Mouse (Mus musculus): ENCODE data around the gene Tnfsf13.
"Not testable (repeated sequence)": the region's sequence is repeated elsewhere in the genome, so short reads cannot be mapped to it uniquely, and the experiment has no call there.

Tnfsf13 gene

GRCm38 (mm10) chr11:69704613-69705010, 19.0 kb upstream of the Tnfsf13 start:
- no peak for DNase-seq (ENCODE audit: low spot score in 2 of 2)

GRCm38 (mm10) chr11:69703814-69704612, 18.4 kb upstream of the Tnfsf13 start:
- no peak for DNase-seq (ENCODE audit: low spot score in 2 of 2)

GRCm38 (mm10) chr11:69703381-69703780, 17.8 kb upstream of the Tnfsf13 start:
- not testable (repeated sequence) for DNase-seq (ENCODE audit: low spot score in 2 of 2)

GRCm38 (mm10) chr11:69702886-69703285, 17.3 kb upstream of the Tnfsf13 start:
- DNase-seq (ENCODE audit: low spot score in 2 of 2): not testable (repeated sequence)

GRCm38 (mm10) chr11:69699595-69699994, 14.0 kb upstream of the Tnfsf13 start:
- DNase-seq (ENCODE audit: low spot score in 2 of 2): no peak

GRCm38 (mm10) chr11:69698574-69698973, 13.0 kb upstream of the Tnfsf13 start:
- DNase-seq (ENCODE audit: low spot score in 2 of 2): no peak

- DNase-seq (ENCODE audit: low spot score in 2 of 2): no peak
Observed at GRCm38 (mm10) chr11:69697396-69697795, 11.8 kb upstream of the Tnfsf13 start.

DNA sequence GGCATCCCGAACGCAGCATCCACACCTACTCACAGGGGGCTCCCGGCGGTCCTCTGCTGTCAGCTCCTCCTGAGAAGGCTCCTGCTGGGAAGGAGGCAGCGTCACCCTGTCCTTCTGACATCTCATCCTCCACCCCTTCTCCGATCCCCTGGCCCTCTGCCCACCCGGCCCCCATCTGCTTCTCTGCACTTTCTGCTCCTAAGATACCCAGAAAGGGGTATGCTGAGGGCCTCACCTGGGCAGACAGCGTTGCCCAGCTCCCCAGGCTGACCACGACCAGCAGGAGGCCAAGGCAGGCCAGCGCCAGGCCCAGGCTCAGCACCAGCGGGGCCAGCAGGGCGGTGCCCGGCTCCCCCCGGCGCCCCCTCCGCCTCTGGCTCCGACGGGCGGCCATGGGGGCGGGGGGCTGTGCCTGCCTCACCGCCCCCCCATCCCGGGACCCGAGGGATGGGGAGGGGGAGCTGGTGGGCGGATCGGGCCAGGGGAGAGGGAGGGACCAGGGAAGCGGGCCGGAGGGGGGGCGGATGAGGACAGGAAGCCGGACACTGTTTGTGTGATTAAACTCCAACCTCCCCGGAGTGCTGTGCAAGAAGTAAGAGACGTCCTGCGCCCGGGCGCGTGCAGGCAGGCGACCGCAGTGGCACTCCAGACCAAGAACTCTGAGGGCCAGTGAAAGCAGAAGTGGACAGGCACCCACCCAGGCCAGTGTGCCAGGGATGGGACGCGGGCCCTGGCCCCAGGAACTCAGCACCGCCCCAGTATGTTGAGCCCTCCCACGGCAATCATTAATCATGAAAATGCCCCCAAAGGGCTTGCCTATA, 10.0 kb upstream of the Tnfsf13 start, which contains the start of the genes Tnfsf12 and Tnfsfm13:
Gene Tnfsf12 (minus strand): TSS at position 489 of the 821 bp plus-strand sequence.
Gene Tnfsfm13 (minus strand): TSS at position 738 of the 821 bp plus-strand sequence.
- DNase-seq (ENCODE audit: low spot score in 2 of 2): peak; percentile 64 to 77

DNA sequence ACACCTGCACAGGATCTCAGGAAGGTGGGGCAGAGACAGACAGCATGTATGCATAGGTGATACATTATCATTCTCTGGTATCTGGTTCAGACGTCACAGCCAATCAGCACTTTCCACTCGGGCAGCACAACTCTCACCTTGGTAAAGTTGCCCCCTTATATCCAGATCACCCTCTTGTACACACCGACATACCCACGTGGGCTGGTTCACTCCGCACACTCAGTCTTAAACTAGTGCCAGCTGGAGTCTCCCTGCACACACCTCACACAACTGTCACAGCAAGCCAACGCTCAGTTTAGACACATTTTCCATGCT, 9.4 kb upstream of the Tnfsf13 start:
- no peak for DNase-seq (ENCODE audit: low spot score in 2 of 2)

- DNase-seq (ENCODE audit: low spot score in 2 of 2): no peak
Observed at GRCm38 (mm10) chr11:69693421-69693965, 7.9 kb upstream of the Tnfsf13 start.

DNA sequence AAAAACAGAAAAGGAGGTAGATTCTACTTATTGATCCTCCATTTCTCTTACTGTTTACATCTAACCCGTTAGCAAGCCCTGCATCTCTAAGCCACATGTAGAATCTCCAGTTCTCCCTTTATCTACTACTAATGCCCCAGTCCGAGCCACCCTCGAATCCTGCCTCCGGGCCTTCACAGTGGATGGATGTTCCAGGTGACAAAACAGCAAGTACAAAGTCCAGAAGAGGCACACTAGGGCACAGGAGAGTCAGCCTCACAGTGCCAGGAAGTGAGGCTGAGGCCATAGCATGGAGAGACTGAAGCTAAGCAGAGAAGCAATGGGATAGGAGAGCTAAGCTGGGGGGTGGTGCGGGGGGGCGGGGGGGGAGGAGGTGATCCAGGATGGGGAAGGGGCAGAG, 7.3 kb upstream of the Tnfsf13 start:
- no peak for DNase-seq (ENCODE audit: low spot score in 2 of 2)

DNA sequence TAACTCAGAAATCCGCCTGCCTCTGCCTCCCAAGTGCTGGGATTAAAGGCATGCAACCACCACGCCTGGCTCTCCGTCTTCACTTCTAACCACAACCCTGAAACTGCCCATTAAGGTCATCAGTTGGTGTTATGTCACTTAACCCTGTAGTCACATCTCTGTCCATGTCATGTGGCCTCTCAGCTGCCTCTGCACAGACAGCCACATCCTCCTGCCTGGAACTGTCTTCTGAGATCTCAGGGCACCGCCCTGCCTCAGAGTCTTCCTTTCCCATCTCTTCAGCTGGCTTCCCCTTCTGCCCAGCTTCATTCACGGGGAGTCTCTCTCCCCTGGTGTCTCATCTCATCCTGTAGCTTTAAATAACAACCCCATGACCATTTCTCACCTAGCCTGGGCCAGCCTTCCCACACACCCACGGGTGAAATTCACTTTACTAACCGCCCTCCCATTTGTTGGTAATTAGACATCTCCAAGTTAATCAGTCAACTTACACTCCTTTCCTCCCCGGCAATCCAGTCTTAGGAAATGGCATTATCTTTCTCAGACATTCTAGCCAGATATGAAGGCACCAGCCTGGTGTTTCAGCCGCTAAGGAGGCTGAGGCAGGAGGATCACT, 6.7 kb upstream of the Tnfsf13 start:
- no peak for DNase-seq (ENCODE audit: low spot score in 2 of 2)

DNA sequence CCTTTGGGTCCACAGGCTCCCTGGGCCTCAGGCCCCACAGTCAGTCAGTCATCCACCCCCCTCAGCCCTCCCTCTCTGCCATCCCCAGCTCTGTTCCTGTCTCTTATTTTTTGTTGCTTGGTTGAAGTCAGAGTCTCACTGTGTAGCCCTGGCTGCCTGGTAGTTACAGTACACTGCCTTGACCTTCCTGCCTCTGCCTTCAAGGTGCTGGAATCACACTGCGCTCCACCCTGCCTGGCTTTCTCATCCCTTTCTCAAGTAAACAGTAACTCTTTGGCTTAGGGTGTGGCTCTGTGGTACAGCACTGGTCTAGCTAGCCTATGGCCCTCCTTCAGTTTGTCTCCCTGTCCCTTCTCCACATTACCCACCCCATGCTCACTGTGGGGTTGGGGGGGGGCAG, 4.3 kb upstream of the Tnfsf13 start:
- DNase-seq (ENCODE audit: low spot score in 2 of 2): no peak

- DNase-seq (ENCODE audit: low spot score in 2 of 2): no peak
Observed at GRCm38 (mm10) chr11:69687061-69687460, 1.5 kb upstream of the Tnfsf13 start.

GRCm38 (mm10) chr11:69686377-69686776, 793 bp upstream of the Tnfsf13 start:
- peak; percentile 66 to 82 for DNase-seq (ENCODE audit: low spot score in 2 of 2)

- DNase-seq (ENCODE audit: low spot score in 2 of 2): no peak
Observed at GRCm38 (mm10) chr11:69684936-69685335, 648 bp downstream of the Tnfsf13 start.

DNA sequence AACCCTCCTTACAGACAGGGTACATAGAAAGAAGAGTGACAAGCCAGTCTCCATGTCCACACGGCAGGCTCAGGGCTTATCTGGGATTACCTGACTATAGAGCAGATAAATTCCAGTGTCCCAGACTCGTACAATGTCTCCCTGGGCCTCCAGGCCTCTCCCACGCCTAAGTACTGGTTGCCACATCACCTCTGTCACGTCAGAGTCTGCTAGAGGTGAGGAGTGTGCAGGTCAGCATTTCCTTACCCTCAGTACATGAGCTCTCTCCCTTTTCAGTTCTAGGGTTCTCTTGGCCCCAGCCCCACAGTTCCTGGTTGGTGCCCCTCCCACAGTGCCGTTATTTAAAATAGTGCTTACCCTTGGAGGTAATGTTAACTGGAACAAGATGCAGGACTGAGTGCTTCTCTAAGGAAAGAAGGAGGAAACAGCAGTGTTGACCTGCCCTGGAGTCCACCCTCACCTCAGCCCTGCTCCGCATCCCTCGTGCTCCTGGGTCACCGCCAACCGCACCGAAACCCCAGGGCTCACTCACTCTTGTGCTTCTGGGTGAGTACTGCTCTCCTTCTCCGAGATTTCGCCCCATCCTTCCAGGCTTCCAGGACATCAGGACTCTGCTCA, 1.3 kb downstream of the Tnfsf13 start:
- no peak for DNase-seq (ENCODE audit: low spot score in 2 of 2)

- no peak for DNase-seq (ENCODE audit: low spot score in 2 of 2)
Observed at GRCm38 (mm10) chr11:69683576-69683975, 2.0 kb downstream of the Tnfsf13 start.

- DNase-seq (ENCODE audit: low spot score in 2 of 2): peak; percentile 86 to 87
Observed at GRCm38 (mm10) chr11:69682840-69683533, 2.6 kb downstream of the Tnfsf13 start.

DNA sequence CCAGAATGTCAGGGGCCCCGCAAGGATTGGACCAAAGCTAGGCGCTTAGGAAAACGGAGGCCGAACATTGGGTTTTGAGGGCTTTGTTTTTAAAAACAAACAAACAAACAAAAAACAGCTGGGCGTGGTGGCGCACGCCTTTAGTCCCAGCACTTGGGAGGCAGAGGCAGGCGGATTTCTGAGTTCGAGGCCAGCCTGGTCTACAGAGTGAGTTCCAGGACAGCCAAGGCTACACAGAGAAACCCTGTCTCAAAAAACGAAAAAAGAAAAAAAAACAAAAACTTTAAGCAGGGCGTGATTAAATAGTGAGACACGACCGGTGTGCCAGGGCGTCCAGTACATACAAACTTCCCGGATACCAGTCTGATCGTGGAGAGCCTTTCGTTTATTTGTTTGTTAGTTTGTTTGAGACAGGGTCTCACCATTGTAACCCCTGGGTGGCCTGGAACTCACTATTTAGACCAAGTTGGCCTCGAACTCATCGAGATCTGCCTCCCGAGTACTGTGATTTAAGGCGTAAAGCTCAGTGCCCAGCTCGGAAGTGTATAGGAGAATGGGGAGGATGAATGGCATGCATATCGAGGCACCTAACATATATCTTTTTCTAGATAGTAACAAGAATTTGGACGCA, 3.3 kb downstream of the Tnfsf13 start:
- no peak for DNase-seq (ENCODE audit: low spot score in 2 of 2)
